Mouse (Mus musculus) testis, adult 2 months (tissue): ENCODE results near the gene Timm8a1.
"Not testable (repeated sequence)": the region's sequence is repeated elsewhere in the genome, so short reads cannot be mapped to it uniquely, and the experiment has no call there.

Experiments used
- CTCF ChIP-seq: fragments of 200-500 bp; IDR thresholded peaks from 2 replicates; pipeline ENCODE4 v1.5.1; 2012; ENCODE audit warnings: low read depth, mild to moderate bottlenecking, inconsistent platforms, low read length, moderate library complexity; ENCODE audit not compliant: control insufficient read depth, insufficient read depth, insufficient replicate concordance
- POLR2A ChIP-seq: fragments of 200-500 bp; IDR thresholded peaks from 2 replicates; pipeline ENCODE4 v1.6.1; 2012; ENCODE audit warnings: low read depth, mild to moderate bottlenecking, inconsistent platforms, low read length, moderate library complexity; ENCODE audit not compliant: control insufficient read depth

GRCm38 (mm10) chrX:134539795-134540194 lies 1.9 kb downstream of the Timm8a1 start:
- not testable (repeated sequence) for TF ChIP-seq CTCF, POLR2A
